Mouse (Mus musculus): ENCODE measurements around the gene Ube2u. TPM values are rescaled to one million over a fixed set of nuclear protein-coding genes. Genes with fewer than 3 reads are reported as not detected.

The Ube2u gene
- not detected in 2 replicates for polyA plus RNA-seq (2012; rRNA removed; ENCODE audit: low replicate concordance)

DNA sequence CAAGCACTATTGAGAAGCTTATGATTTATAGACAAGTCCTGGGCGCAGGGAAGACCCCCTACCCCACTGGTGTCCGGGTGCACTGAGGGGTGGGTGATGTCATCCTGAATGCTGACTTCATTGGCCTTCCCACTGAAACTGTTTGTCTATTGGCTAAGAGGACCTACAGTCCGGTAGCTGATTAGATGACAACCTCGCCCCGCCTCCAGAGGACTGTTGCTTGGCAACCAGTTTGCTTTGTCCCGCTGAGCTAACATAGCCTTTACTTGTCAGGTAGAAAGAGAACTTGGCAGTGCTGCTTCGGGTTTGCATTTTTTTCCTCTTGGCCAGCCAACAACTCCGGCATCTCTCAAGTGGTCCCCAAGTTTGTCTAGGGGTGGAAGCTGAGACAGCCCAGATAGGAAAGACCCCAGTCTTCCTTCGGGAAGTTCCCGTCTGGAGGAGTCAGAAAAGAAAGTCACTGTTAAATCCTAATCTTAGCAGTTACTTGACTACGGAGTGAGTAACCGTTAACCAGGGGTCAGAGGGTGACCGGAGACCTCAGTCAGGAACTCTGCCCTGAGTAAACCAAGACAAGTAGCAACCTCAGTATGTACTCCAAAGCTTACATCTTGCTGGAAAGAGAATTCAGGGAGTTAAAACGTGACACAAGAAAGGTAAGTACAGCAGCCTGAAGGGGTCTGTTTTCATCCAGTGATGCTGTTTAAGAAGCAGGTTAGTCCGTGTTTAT is at the start of gene Ube2u:
Ube2u (plus strand) TSS at position 258 of the 730 bp plus-strand sequence.

All from mammary gland, adult 2 months (tissue).